Mouse (Mus musculus): ENCODE results near the gene Cacnb1. TPM values are rescaled to one million over a fixed set of nuclear protein-coding genes. Genes with fewer than 3 reads are reported as not detected.

Cacnb1 gene
- total and polyA plus RNA-seq, 2 experiments from 2014 or later = 57.2 to 76.4 TPM

GRCm38 (mm10) chr11:97958641-97959299 lies 64.1 kb downstream of the Cacnb1 start:
- peak overlapping the region; percentile 21; the same call in 1 of the 2 replicates for H3K27ac ChIP-seq (ENCODE audit: low read depth, low read length)
- H3K9ac ChIP-seq = no peak overlapping the region

DNA sequence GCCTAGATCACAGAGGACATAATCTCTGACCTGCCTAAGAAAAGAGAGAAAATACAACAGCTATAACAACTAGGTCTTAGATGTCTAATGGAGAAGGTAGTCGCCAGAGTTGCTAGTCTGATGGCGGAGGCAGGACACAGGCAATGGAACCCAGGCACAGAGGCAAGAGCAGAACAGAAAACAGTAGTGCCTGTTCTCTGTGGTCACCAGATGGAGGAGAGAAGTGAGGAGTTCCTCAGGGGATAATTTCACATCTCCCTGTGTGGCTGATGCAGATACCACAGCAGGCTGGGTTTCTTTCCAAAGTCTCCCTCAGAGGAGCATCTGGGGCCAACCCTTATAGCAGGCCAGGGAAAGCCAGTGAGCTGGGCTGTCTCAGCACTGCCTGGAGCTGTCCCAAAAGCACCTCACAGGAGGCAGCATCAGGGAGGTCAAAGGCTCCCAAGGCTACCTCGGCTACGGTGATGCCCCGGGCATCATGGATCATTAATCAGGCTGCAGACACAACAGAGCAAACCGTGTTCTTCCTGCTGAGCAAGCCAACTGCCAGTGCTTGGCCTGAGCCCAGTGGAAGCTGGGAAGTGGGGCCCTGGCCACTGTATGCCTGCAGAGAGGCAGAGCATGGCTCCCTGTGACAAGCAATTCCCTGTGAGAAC lies 65.8 kb downstream of the Cacnb1 start:
- Histone ChIP-seq H3K27me3 (ENCODE audit: insufficient read depth, low read length) (no peaks in the 10 kb centered on the region), H3K4me3 (ENCODE audit: low read depth, low read length) (no peak overlapping the region), H3K9ac (no peak overlapping the region), H3K9me3 (ENCODE audit: low read length) (no peaks in the 10 kb centered on the region), H3K4me2 (ENCODE audit: low read depth) (no peak overlapping the region), H3K36me3 (ENCODE audit: insufficient read depth) (no peaks in the 10 kb centered on the region), H3K4me1 (ENCODE audit: insufficient read depth) (no peaks in the 10 kb centered on the region), H3K27ac (ENCODE audit: low read depth, low read length) (no peak overlapping the region)
- TF ChIP-seq CTCF (IDR thresholded peaks at IDR 0.05; ENCODE audit: low read depth) = no peak
- DNase-seq (no peak), ATAC-seq (no peak)
- WGBS = 60% methylated on average over 6 of the region's 6 CpGs

More at GRCm38 (mm10) chr11:97958641-97959299, 64.1 kb downstream of the Cacnb1 start:
- no peak for TF ChIP-seq CTCF (IDR thresholded peaks at IDR 0.05; ENCODE audit: low read depth)
- ATAC-seq (no peak; the same call in 1 of the 2 replicates), DNase-seq (no peak)
- H3K36me3 ChIP-seq (ENCODE audit: insufficient read depth) = no peaks in the 10 kb centered on the region
- no peaks in the 10 kb centered on the region for H3K4me1 ChIP-seq (ENCODE audit: insufficient read depth)
- no peaks in the 10 kb centered on the region for H3K9me3 ChIP-seq (ENCODE audit: low read length)
- no peak overlapping the region for H3K4me3 ChIP-seq (ENCODE audit: low read depth, low read length)
- H3K4me2 ChIP-seq (ENCODE audit: low read depth) = no peak overlapping the region
- no peaks in the 10 kb centered on the region for H3K27me3 ChIP-seq (ENCODE audit: insufficient read depth, low read length)
- WGBS = 83% methylated on average over 7 of the region's 7 CpGs

DNA sequence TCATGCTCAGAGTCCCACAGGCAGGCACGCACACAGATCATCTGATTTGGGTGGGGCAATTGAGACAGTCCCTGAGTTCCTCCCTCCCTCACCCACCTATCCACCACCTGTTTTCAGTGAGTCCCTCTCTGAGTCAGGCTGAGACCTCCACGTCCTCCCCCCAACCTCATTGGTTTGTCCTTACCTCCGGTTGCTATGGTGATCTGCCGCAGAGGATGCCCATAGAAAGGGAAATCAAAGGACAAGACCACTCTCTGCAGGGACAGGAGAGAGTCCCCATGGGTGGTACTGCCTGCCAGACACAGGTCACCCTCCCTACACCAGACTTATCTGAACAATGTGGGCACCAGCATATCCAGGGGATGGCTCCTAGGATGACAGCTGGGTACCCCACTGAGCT lies 66.9 kb downstream of the Cacnb1 start:
- Histone ChIP-seq H3K4me1 (ENCODE audit: insufficient read depth) (no peaks in the 10 kb centered on the region), H3K27ac (ENCODE audit: low read depth, low read length) (no peak overlapping the region), H3K27me3 (ENCODE audit: insufficient read depth, low read length) (no peaks in the 10 kb centered on the region), H3K9ac (no peak overlapping the region), H3K4me2 (ENCODE audit: low read depth) (no peak overlapping the region), H3K4me3 (ENCODE audit: low read depth, low read length) (no peak overlapping the region), H3K9me3 (ENCODE audit: low read length) (no peaks in the 10 kb centered on the region), H3K36me3 (ENCODE audit: insufficient read depth) (no peaks in the 10 kb centered on the region)
- ATAC-seq (peak; percentile 20; the same call in 1 of the 2 replicates), DNase-seq (no peak)
- no peak for TF ChIP-seq CTCF (IDR thresholded peaks at IDR 0.05; ENCODE audit: low read depth)
- 29% methylated on average over 4 of the region's 4 CpGs for WGBS

DNA sequence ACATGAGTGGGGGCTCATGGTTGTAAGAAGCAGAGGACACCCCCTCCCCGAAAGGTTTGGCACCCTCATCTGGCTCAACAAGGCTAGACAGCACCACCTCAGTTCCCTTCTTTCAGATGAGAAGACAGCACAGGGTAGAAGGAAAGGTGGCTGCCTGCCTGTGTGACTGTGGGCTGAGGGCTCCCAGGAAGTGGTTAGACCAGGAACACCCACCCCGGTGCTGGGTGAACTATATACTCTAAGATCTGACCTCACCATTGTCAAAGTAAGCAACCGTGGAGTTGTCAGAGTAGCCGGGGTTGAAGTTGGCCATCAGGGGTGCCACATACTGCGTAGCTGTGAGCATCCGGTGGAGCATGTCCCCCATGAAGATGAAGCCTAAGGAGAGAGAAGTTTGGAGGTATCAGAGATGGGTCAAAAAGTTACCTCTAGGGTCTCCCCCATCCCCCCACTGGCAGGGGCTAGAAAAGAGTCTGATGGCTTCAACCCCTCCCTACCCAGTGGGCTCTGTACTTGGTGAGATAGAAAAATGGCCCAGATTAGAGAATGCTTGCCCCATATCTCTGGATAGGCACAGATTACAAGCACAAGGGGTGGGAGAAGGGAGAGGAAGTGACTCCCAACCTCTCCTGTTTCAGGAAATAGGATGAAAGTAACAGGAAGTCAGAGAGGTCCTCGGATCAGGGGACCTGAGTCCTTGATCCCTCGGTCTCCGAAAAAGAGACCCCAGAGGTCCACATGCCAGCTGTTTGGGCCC lies 67.5 kb downstream of the Cacnb1 start:
- Histone ChIP-seq H3K4me1 (ENCODE audit: insufficient read depth) (no peaks in the 10 kb centered on the region), H3K27ac (ENCODE audit: low read depth, low read length) (no peak overlapping the region), H3K4me2 (ENCODE audit: low read depth) (no peak overlapping the region), H3K4me3 (ENCODE audit: low read depth, low read length) (no peak overlapping the region), H3K27me3 (ENCODE audit: insufficient read depth, low read length) (no peaks in the 10 kb centered on the region), H3K36me3 (ENCODE audit: insufficient read depth) (no peaks in the 10 kb centered on the region), H3K9me3 (ENCODE audit: low read length) (no peaks in the 10 kb centered on the region), H3K9ac (no peak overlapping the region)
- WGBS = 88% methylated on average over 9 of the region's 9 CpGs
- no peak for TF ChIP-seq CTCF (IDR thresholded peaks at IDR 0.05; ENCODE audit: low read depth)
- DNase-seq (no peak), ATAC-seq (no peak)

- DNase-seq = no peak
- Histone ChIP-seq H3K36me3 (ENCODE audit: insufficient read depth) (no peaks in the 10 kb centered on the region), H3K27me3 (ENCODE audit: insufficient read depth, low read length) (no peaks in the 10 kb centered on the region), H3K27ac (ENCODE audit: low read depth, low read length) (no peak overlapping the region), H3K9ac (no peak overlapping the region), H3K4me2 (ENCODE audit: low read depth) (no peak overlapping the region), H3K4me3 (ENCODE audit: low read depth, low read length) (no peak overlapping the region), H3K9me3 (ENCODE audit: low read length) (no peaks in the 10 kb centered on the region), H3K4me1 (ENCODE audit: insufficient read depth) (no peaks in the 10 kb centered on the region)
- no peak for ATAC-seq
- TF ChIP-seq CTCF (IDR thresholded peaks at IDR 0.05; ENCODE audit: low read depth) = no peak
- WGBS = 57% methylated on average over 14 of the region's 14 CpGs
Measured at GRCm38 (mm10) chr11:97954469-97955141, 68.2 kb downstream of the Cacnb1 start.

DNA sequence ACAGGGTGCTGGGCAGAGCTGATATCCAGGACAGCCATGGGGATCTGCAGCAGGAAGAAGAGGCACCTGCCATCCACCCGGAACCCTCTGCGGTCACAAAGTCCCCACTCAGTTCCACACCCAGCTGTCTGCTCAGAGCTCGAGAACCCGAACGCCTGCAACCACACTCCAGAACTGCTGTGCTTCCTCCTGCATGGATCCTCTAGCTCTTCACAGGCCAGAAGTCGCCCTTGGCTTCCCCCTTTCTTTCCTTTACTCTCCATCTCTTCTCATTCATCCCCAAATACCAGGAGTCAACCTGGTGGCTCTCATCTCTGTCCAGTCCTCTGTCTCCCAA lies 68.9 kb downstream of the Cacnb1 start:
- Histone ChIP-seq H3K4me2 (ENCODE audit: low read depth) (no peak overlapping the region), H3K27ac (ENCODE audit: low read depth, low read length) (no peak overlapping the region), H3K9me3 (ENCODE audit: low read length) (no peaks in the 10 kb centered on the region)

More for the DNA sequence above, 68.9 kb downstream of the Cacnb1 start:
- ATAC-seq = no peak
- Histone ChIP-seq H3K9ac (no peak overlapping the region), H3K36me3 (ENCODE audit: insufficient read depth) (no peaks in the 10 kb centered on the region), H3K27me3 (ENCODE audit: insufficient read depth, low read length) (no peaks in the 10 kb centered on the region), H3K4me1 (ENCODE audit: insufficient read depth) (no peaks in the 10 kb centered on the region), H3K4me3 (ENCODE audit: low read depth, low read length) (no peak overlapping the region)
- no peak for DNase-seq
- WGBS = 94% methylated on average over 6 of the region's 6 CpGs
- TF ChIP-seq CTCF (IDR thresholded peaks at IDR 0.05; ENCODE audit: low read depth) = no peak
